Mouse (Mus musculus): ENCODE data around the gene Nfkbib. TPM values are rescaled to one million over a fixed set of nuclear protein-coding genes. Genes with fewer than 3 reads are reported as not detected.

Gene Nfkbib
- polyA plus RNA-seq, 1 experiment from 2014 or later = 38.7 TPM

GRCm38 (mm10) chr7:28726600-28726999 lies 40.7 kb downstream of the Nfkbib start:
- Histone ChIP-seq H3K4me3 (ENCODE audit: low read depth, low read length) (no peak overlapping the region), H3K9ac (ENCODE audit: low read length) (no peak overlapping the region), H3K27ac (ENCODE audit: low read depth) (no peak overlapping the region), H3K4me1 (replicated peaks; ENCODE audit: control insufficient read depth, insufficient read depth, low read length) (no peaks in the 10 kb centered on the region), H3K27me3 (replicated peaks; ENCODE audit: control insufficient read depth, insufficient read depth, low read length) (no peaks in the 10 kb centered on the region), H3K36me3 (ENCODE audit: control insufficient read depth, insufficient read depth, low read length) (0 out of 2 replicates have a peak, but pooled peaks cover 7% of the 10 kb centered on the region), H3K9me3 (ENCODE audit: control insufficient read depth, low read length) (0 out of 2 replicates have a peak, but pooled peaks cover 2% of the 10 kb centered on the region), H3K4me2 (ENCODE audit: low read length) (0 out of 2 replicates have a peak overlapping the region, but pooled peaks have one; percentile 1)
- WGBS = 9% methylated on average over 14 of the region's 14 CpGs
- ATAC-seq (replicated peaks; ENCODE audit: low FRiP score, low TSS enrichment, low read depth) (peak; percentile 49), DNase-seq (ENCODE audit: low spot score) (peak; percentile 90)

- no peak overlapping the region for H3K9ac ChIP-seq (ENCODE audit: low read length)
- 0 out of 2 replicates have a peak, but pooled peaks cover 2% of the 10 kb centered on the region for H3K9me3 ChIP-seq (ENCODE audit: control insufficient read depth, low read length)
- H3K4me3 ChIP-seq (ENCODE audit: low read depth, low read length) = no peak overlapping the region
- no peak overlapping the region for H3K27ac ChIP-seq (ENCODE audit: low read depth)
- no peaks in the 10 kb centered on the region for H3K27me3 ChIP-seq (replicated peaks; ENCODE audit: control insufficient read depth, insufficient read depth, low read length)
- no peak overlapping the region for H3K4me2 ChIP-seq (ENCODE audit: low read length)
- H3K4me1 ChIP-seq (replicated peaks; ENCODE audit: control insufficient read depth, insufficient read depth, low read length) = no peaks in the 10 kb centered on the region
- no peak for DNase-seq (ENCODE audit: low spot score)
- 94% methylated on average over 2 of the region's 2 CpGs for WGBS
- 0 out of 2 replicates have a peak, but pooled peaks cover 7% of the 10 kb centered on the region for H3K36me3 ChIP-seq (ENCODE audit: control insufficient read depth, insufficient read depth, low read length)
- ATAC-seq (replicated peaks; ENCODE audit: low FRiP score, low TSS enrichment, low read depth) = no peak
Observed at GRCm38 (mm10) chr7:28724613-28725012, 42.7 kb downstream of the Nfkbib start.

- no peak for ATAC-seq (replicated peaks; ENCODE audit: low FRiP score, low TSS enrichment, low read depth)
- H3K36me3 ChIP-seq (ENCODE audit: control insufficient read depth, insufficient read depth, low read length) = 0 out of 2 replicates have a peak, but pooled peaks cover 7% of the 10 kb centered on the region
- WGBS = 90% methylated on average over 7 of the region's 7 CpGs
- no peak for DNase-seq (ENCODE audit: low spot score)
- no peak overlapping the region for H3K4me2 ChIP-seq (ENCODE audit: low read length)
- no peak overlapping the region for H3K9ac ChIP-seq (ENCODE audit: low read length)
- H3K9me3 ChIP-seq (ENCODE audit: control insufficient read depth, low read length) = 0 out of 2 replicates have a peak, but pooled peaks cover 2% of the 10 kb centered on the region
- no peaks in the 10 kb centered on the region for H3K27me3 ChIP-seq (replicated peaks; ENCODE audit: control insufficient read depth, insufficient read depth, low read length)
- H3K4me3 ChIP-seq (ENCODE audit: low read depth, low read length) = no peak overlapping the region
- H3K4me1 ChIP-seq (replicated peaks; ENCODE audit: control insufficient read depth, insufficient read depth, low read length) = 0 out of 2 replicates have a peak, but pooled peaks cover 3% of the 10 kb centered on the region
- no peak overlapping the region for H3K27ac ChIP-seq (ENCODE audit: low read depth)
Observed at GRCm38 (mm10) chr7:28722079-28722478, 45.2 kb downstream of the Nfkbib start.

GRCm38 (mm10) chr7:28720753-28721537 lies 46.4 kb downstream of the Nfkbib start:
- Histone ChIP-seq H3K4me1 (replicated peaks; ENCODE audit: control insufficient read depth, insufficient read depth, low read length) (peaks cover 3% of the 10 kb centered on the region; the same call in 1 of the 2 replicates), H3K36me3 (ENCODE audit: control insufficient read depth, insufficient read depth, low read length) (0 out of 2 replicates have a peak, but pooled peaks cover 4% of the 10 kb centered on the region), H3K9ac (ENCODE audit: low read length) (no peak overlapping the region), H3K4me3 (ENCODE audit: low read depth, low read length) (no peak overlapping the region), H3K27me3 (replicated peaks; ENCODE audit: control insufficient read depth, insufficient read depth, low read length) (no peaks in the 10 kb centered on the region), H3K9me3 (ENCODE audit: control insufficient read depth, low read length) (0 out of 2 replicates have a peak, but pooled peaks cover 2% of the 10 kb centered on the region), H3K4me2 (ENCODE audit: low read length) (no peak overlapping the region), H3K27ac (ENCODE audit: low read depth) (no peak overlapping the region)
- no peak for DNase-seq (ENCODE audit: low spot score)
- WGBS = 74% methylated on average over 3 of the region's 3 CpGs
- no peak for ATAC-seq (replicated peaks; ENCODE audit: low FRiP score, low TSS enrichment, low read depth)

GRCm38 (mm10) chr7:28719650-28720049 lies 47.7 kb downstream of the Nfkbib start:
- 0 out of 2 replicates have a peak, but pooled peaks cover 2% of the 10 kb centered on the region for H3K9me3 ChIP-seq (ENCODE audit: control insufficient read depth, low read length)
- peaks cover 3% of the 10 kb centered on the region; the same call in 1 of the 2 replicates for H3K4me1 ChIP-seq (replicated peaks; ENCODE audit: control insufficient read depth, insufficient read depth, low read length)
- DNase-seq (ENCODE audit: low spot score) (no peak), ATAC-seq (replicated peaks; ENCODE audit: low FRiP score, low TSS enrichment, low read depth) (no peak)
- H3K4me2 ChIP-seq (ENCODE audit: low read length) = no peak overlapping the region
- H3K36me3 ChIP-seq (ENCODE audit: control insufficient read depth, insufficient read depth, low read length) = 0 out of 2 replicates have a peak, but pooled peaks cover 2% of the 10 kb centered on the region
- WGBS = 79% methylated on average over 2 of the region's 2 CpGs
- no peak overlapping the region for H3K4me3 ChIP-seq (ENCODE audit: low read depth, low read length)
- H3K27me3 ChIP-seq (replicated peaks; ENCODE audit: control insufficient read depth, insufficient read depth, low read length) = no peaks in the 10 kb centered on the region
- no peak overlapping the region for H3K9ac ChIP-seq (ENCODE audit: low read length)
- H3K27ac ChIP-seq (ENCODE audit: low read depth) = no peak overlapping the region

- H3K9me3 ChIP-seq (ENCODE audit: control insufficient read depth, low read length) = 0 out of 2 replicates have a peak, but pooled peaks cover under 1% of the 10 kb centered on the region
Observed at GRCm38 (mm10) chr7:28719159-28719558, 48.2 kb downstream of the Nfkbib start.

GRCm38 (mm10) chr7:28717726-28718125 lies 49.6 kb downstream of the Nfkbib start:
- Histone ChIP-seq H3K9ac (ENCODE audit: low read length) (no peak overlapping the region), H3K4me1 (replicated peaks; ENCODE audit: control insufficient read depth, insufficient read depth, low read length) (peaks cover 3% of the 10 kb centered on the region; the same call in 1 of the 2 replicates), H3K27me3 (replicated peaks; ENCODE audit: control insufficient read depth, insufficient read depth, low read length) (no peaks in the 10 kb centered on the region), H3K9me3 (ENCODE audit: control insufficient read depth, low read length) (no peaks in the 10 kb centered on the region), H3K27ac (ENCODE audit: low read depth) (no peak overlapping the region), H3K4me3 (ENCODE audit: low read depth, low read length) (no peak overlapping the region), H3K4me2 (ENCODE audit: low read length) (no peak overlapping the region), H3K36me3 (ENCODE audit: control insufficient read depth, insufficient read depth, low read length) (no peaks in the 10 kb centered on the region)
- DNase-seq (ENCODE audit: low spot score) (no peak), ATAC-seq (replicated peaks; ENCODE audit: low FRiP score, low TSS enrichment, low read depth) (no peak)
- WGBS = 67% methylated on average over 10 of the region's 10 CpGs

More at GRCm38 (mm10) chr7:28719159-28719558, 48.2 kb downstream of the Nfkbib start:
- DNase-seq (ENCODE audit: low spot score) (no peak), ATAC-seq (replicated peaks; ENCODE audit: low FRiP score, low TSS enrichment, low read depth) (no peak)
- Histone ChIP-seq H3K4me2 (ENCODE audit: low read length) (no peak overlapping the region), H3K36me3 (ENCODE audit: control insufficient read depth, insufficient read depth, low read length) (no peaks in the 10 kb centered on the region), H3K27ac (ENCODE audit: low read depth) (no peak overlapping the region), H3K4me3 (ENCODE audit: low read depth, low read length) (no peak overlapping the region), H3K4me1 (replicated peaks; ENCODE audit: control insufficient read depth, insufficient read depth, low read length) (peaks cover 3% of the 10 kb centered on the region; the same call in 1 of the 2 replicates), H3K9ac (ENCODE audit: low read length) (no peak overlapping the region), H3K27me3 (replicated peaks; ENCODE audit: control insufficient read depth, insufficient read depth, low read length) (no peaks in the 10 kb centered on the region)
- 40% methylated on average over 4 of the region's 4 CpGs for WGBS

- Histone ChIP-seq H3K27me3 (replicated peaks; ENCODE audit: control insufficient read depth, insufficient read depth, low read length) (no peaks in the 10 kb centered on the region), H3K9ac (ENCODE audit: low read length) (peak within 1 kb of the TSS; percentile 59), H3K4me2 (ENCODE audit: low read length) (peak within 1 kb of the TSS; percentile 76), H3K4me3 (ENCODE audit: low read depth, low read length) (peak within 1 kb of the TSS; percentile 46), H3K9me3 (ENCODE audit: control insufficient read depth, low read length) (no peaks in the 10 kb centered on the region), H3K4me1 (replicated peaks; ENCODE audit: control insufficient read depth, insufficient read depth, low read length) (peaks cover 3% of the 10 kb centered on the region; the same call in 1 of the 2 replicates), H3K36me3 (ENCODE audit: control insufficient read depth, insufficient read depth, low read length) (no peaks in the 10 kb centered on the region), H3K27ac (ENCODE audit: low read depth) (peak within 1 kb of the TSS; percentile 54)
- ATAC-seq (replicated peaks; ENCODE audit: low FRiP score, low TSS enrichment, low read depth) (peak; percentile 77), DNase-seq (ENCODE audit: low spot score) (peak; percentile 81)
- WGBS = 2% methylated on average over 35 of the region's 36 CpGs
Observed at GRCm38 (mm10) chr7:28716590-28717281, 50.6 kb downstream of the Nfkbib start, which contains the start of gene Fbxo17. Fbxo17 (plus strand) TSS chr7:28716804.
